Mouse (Mus musculus): Measurements from ENCODE around the gene Hand2. TPM values are rescaled to one million over a fixed set of nuclear protein-coding genes. Genes with fewer than 3 reads are reported as not detected.
A peak's percentile ranks its signal among the peaks of the same experiment; 100 is the strongest.

The Hand2 gene
- polyA plus RNA-seq, 1 experiment from 2014 or later: 17.9 TPM

GRCm38 (mm10) chr8:57313583-57313982 is 7.2 kb upstream of the Hand2 start:
- no peak for ATAC-seq (replicated peaks; ENCODE audit: insufficient number of reproducible peaks, low FRiP score, low TSS enrichment)
- Histone ChIP-seq H3K4me1 (ENCODE audit: control insufficient read depth, insufficient read depth, low read length) (peaks cover 19% of the 10 kb centered on the region), H3K4me2 (peak overlapping the region; percentile 97), H3K9me3 (replicated peaks; ENCODE audit: control insufficient read depth, low read length) (no peaks in the 10 kb centered on the region), H3K27ac (ENCODE audit: low read depth, low read length) (peak overlapping the region; percentile 76), H3K36me3 (ENCODE audit: control insufficient read depth, insufficient read depth, low read length) (no peaks in the 10 kb centered on the region), H3K4me3 (ENCODE audit: low read depth, low read length) (peak overlapping the region; percentile 30), H3K27me3 (ENCODE audit: control insufficient read depth, insufficient read depth, low read length) (no peaks in the 10 kb centered on the region), H3K9ac (ENCODE audit: low read depth, low read length) (peak overlapping the region; percentile 62)
- 22% methylated on average over 10 of the region's 10 CpGs for WGBS (ENCODE audit: insufficient replicate concordance)

GRCm38 (mm10) chr8:57314216-57314615 is 6.6 kb upstream of the Hand2 start:
- 4% methylated on average over 10 of the region's 10 CpGs for WGBS (ENCODE audit: insufficient replicate concordance)
- peak overlapping the region; percentile 76 for H3K27ac ChIP-seq (ENCODE audit: low read depth, low read length)
- no peaks in the 10 kb centered on the region for H3K27me3 ChIP-seq (ENCODE audit: control insufficient read depth, insufficient read depth, low read length)
- H3K36me3 ChIP-seq (ENCODE audit: control insufficient read depth, insufficient read depth, low read length): no peaks in the 10 kb centered on the region
- H3K9me3 ChIP-seq (replicated peaks; ENCODE audit: control insufficient read depth, low read length): no peaks in the 10 kb centered on the region
- H3K9ac ChIP-seq (ENCODE audit: low read depth, low read length): peak overlapping the region; percentile 62
- H3K4me1 ChIP-seq (ENCODE audit: control insufficient read depth, insufficient read depth, low read length): peaks cover 19% of the 10 kb centered on the region
- peak overlapping the region; percentile 97 for H3K4me2 ChIP-seq
- H3K4me3 ChIP-seq (ENCODE audit: low read depth, low read length): peak overlapping the region; percentile 30; the same call in 1 of the 2 replicates
- ATAC-seq (replicated peaks; ENCODE audit: insufficient number of reproducible peaks, low FRiP score, low TSS enrichment): no peak

- 14% methylated on average over 3 of the region's 3 CpGs for WGBS (ENCODE audit: insufficient replicate concordance)
- Histone ChIP-seq H3K4me3 (ENCODE audit: low read depth, low read length) (peak overlapping the region; percentile 9; the same call in 1 of the 2 replicates), H3K36me3 (ENCODE audit: control insufficient read depth, insufficient read depth, low read length) (no peaks in the 10 kb centered on the region), H3K4me1 (ENCODE audit: control insufficient read depth, insufficient read depth, low read length) (peaks cover 19% of the 10 kb centered on the region), H3K9ac (ENCODE audit: low read depth, low read length) (peak overlapping the region; percentile 16; the same call in 1 of the 2 replicates), H3K27me3 (ENCODE audit: control insufficient read depth, insufficient read depth, low read length) (no peaks in the 10 kb centered on the region), H3K27ac (ENCODE audit: low read depth, low read length) (peak overlapping the region; percentile 58; the same call in 1 of the 2 replicates), H3K4me2 (peak overlapping the region; percentile 51), H3K9me3 (replicated peaks; ENCODE audit: control insufficient read depth, low read length) (no peaks in the 10 kb centered on the region)
- ATAC-seq (replicated peaks; ENCODE audit: insufficient number of reproducible peaks, low FRiP score, low TSS enrichment): no peak
These were observed 5.3 kb upstream of the Hand2 start for GRCm38 (mm10) chr8:57315471-57315870.

GRCm38 (mm10) chr8:57317107-57317506 is 3.7 kb upstream of the Hand2 start:
- Histone ChIP-seq H3K4me3 (ENCODE audit: low read depth, low read length) (peak overlapping the region; percentile 17), H3K27me3 (ENCODE audit: control insufficient read depth, insufficient read depth, low read length) (peaks cover 3% of the 10 kb centered on the region; the same call in 1 of the 2 replicates), H3K27ac (ENCODE audit: low read depth, low read length) (peak overlapping the region; percentile 99), H3K9me3 (replicated peaks; ENCODE audit: control insufficient read depth, low read length) (no peaks in the 10 kb centered on the region), H3K36me3 (ENCODE audit: control insufficient read depth, insufficient read depth, low read length) (no peaks in the 10 kb centered on the region), H3K4me1 (ENCODE audit: control insufficient read depth, insufficient read depth, low read length) (peaks cover 17% of the 10 kb centered on the region), H3K9ac (ENCODE audit: low read depth, low read length) (peak overlapping the region; percentile 66), H3K4me2 (peak overlapping the region; percentile 74)
- no peak for ATAC-seq (replicated peaks; ENCODE audit: insufficient number of reproducible peaks, low FRiP score, low TSS enrichment)

- peaks cover 3% of the 10 kb centered on the region; the same call in 1 of the 2 replicates for H3K27me3 ChIP-seq (ENCODE audit: control insufficient read depth, insufficient read depth, low read length)
- no peak for ATAC-seq (replicated peaks; ENCODE audit: insufficient number of reproducible peaks, low FRiP score, low TSS enrichment)
- peak overlapping the region; percentile 99 for H3K27ac ChIP-seq (ENCODE audit: low read depth, low read length)
- peak overlapping the region; percentile 74 for H3K4me2 ChIP-seq
- peak overlapping the region; percentile 95 for H3K4me3 ChIP-seq (ENCODE audit: low read depth, low read length)
- 4% methylated on average over 5 of the region's 5 CpGs for WGBS (ENCODE audit: insufficient replicate concordance)
- H3K36me3 ChIP-seq (ENCODE audit: control insufficient read depth, insufficient read depth, low read length): no peaks in the 10 kb centered on the region
- H3K9ac ChIP-seq (ENCODE audit: low read depth, low read length): peak overlapping the region; percentile 100
- peaks cover 11% of the 10 kb centered on the region for H3K4me1 ChIP-seq (ENCODE audit: control insufficient read depth, insufficient read depth, low read length)
- H3K9me3 ChIP-seq (replicated peaks; ENCODE audit: control insufficient read depth, low read length): no peaks in the 10 kb centered on the region
These were observed 2.8 kb upstream of the Hand2 start for GRCm38 (mm10) chr8:57317890-57318480.

GRCm38 (mm10) chr8:57319092-57319980 is 1.4 kb upstream of the Hand2 start:
- WGBS (ENCODE audit: insufficient replicate concordance): 1% methylated on average over 17 of the region's 17 CpGs
- Histone ChIP-seq H3K36me3 (ENCODE audit: control insufficient read depth, insufficient read depth, low read length) (no peaks in the 10 kb centered on the region; the same call in 1 of the 2 replicates), H3K27ac (ENCODE audit: low read depth, low read length) (peak overlapping the region; percentile 99), H3K9me3 (replicated peaks; ENCODE audit: control insufficient read depth, low read length) (no peaks in the 10 kb centered on the region), H3K27me3 (ENCODE audit: control insufficient read depth, insufficient read depth, low read length) (peaks cover 3% of the 10 kb centered on the region; the same call in 1 of the 2 replicates), H3K4me3 (ENCODE audit: low read depth, low read length) (peak overlapping the region; percentile 95), H3K4me1 (ENCODE audit: control insufficient read depth, insufficient read depth, low read length) (peaks cover 3% of the 10 kb centered on the region; the same call in 1 of the 2 replicates), H3K4me2 (peak overlapping the region; percentile 74), H3K9ac (ENCODE audit: low read depth, low read length) (peak overlapping the region; percentile 100)
- ATAC-seq (replicated peaks; ENCODE audit: insufficient number of reproducible peaks, low FRiP score, low TSS enrichment): no peak

- Histone ChIP-seq H3K36me3 (ENCODE audit: control insufficient read depth, insufficient read depth, low read length) (no peaks in the 10 kb centered on the region; the same call in 1 of the 2 replicates), H3K27ac (ENCODE audit: low read depth, low read length) (peak overlapping the region; percentile 99), H3K9me3 (replicated peaks; ENCODE audit: control insufficient read depth, low read length) (no peaks in the 10 kb centered on the region), H3K27me3 (ENCODE audit: control insufficient read depth, insufficient read depth, low read length) (peaks cover 3% of the 10 kb centered on the region; the same call in 1 of the 2 replicates), H3K4me3 (ENCODE audit: low read depth, low read length) (peak overlapping the region; percentile 95), H3K9ac (ENCODE audit: low read depth, low read length) (peak overlapping the region; percentile 100), H3K4me2 (peak overlapping the region; percentile 74), H3K4me1 (ENCODE audit: control insufficient read depth, insufficient read depth, low read length) (no peaks in the 10 kb centered on the region; the same call in 1 of the 2 replicates)
- 1% methylated on average over 22 of the region's 22 CpGs for WGBS (ENCODE audit: insufficient replicate concordance)
- no peak for ATAC-seq (replicated peaks; ENCODE audit: insufficient number of reproducible peaks, low FRiP score, low TSS enrichment)
These were observed 700 bp upstream of the Hand2 start for GRCm38 (mm10) chr8:57319981-57320585.
